Mouse (Mus musculus): ENCODE results near the gene Tnip2. TPM values are rescaled to one million over a fixed set of nuclear protein-coding genes. Genes with fewer than 3 reads are reported as not detected.

Gene Tnip2
- polyA plus RNA-seq, 1 experiment from 2014 or later = 4.8 TPM

GRCm38 (mm10) chr5:34487320-34488090 is 26.3 kb downstream of the Tnip2 start:
- Histone ChIP-seq H3K4me3 (no peak overlapping the region), H3K4me1 (no peaks in the 10 kb centered on the region), H3K27me3 (replicated peaks; ENCODE audit: low read depth, poor library complexity, severe bottlenecking) (no peaks in the 10 kb centered on the region), H3K27ac (replicated peaks) (no peak overlapping the region), H3K36me3 (replicated peaks) (peaks cover 53% of the 10 kb centered on the region), H3K9me3 (no peaks in the 10 kb centered on the region)
- 81% methylated on average over 6 of the region's 6 CpGs for WGBS
- no peak for DNase-seq (ENCODE audit: low spot score)

GRCm38 (mm10) chr5:34485731-34486130 is 28.1 kb downstream of the Tnip2 start:
- H3K27ac ChIP-seq (replicated peaks) = no peak overlapping the region
- no peak for DNase-seq (ENCODE audit: low spot score)
- no peaks in the 10 kb centered on the region for H3K9me3 ChIP-seq
- no peaks in the 10 kb centered on the region for H3K4me1 ChIP-seq
- peaks cover 70% of the 10 kb centered on the region for H3K36me3 ChIP-seq (replicated peaks)
- WGBS = 94% methylated on average over 15 of the region's 15 CpGs
- H3K4me3 ChIP-seq = no peak overlapping the region
- H3K27me3 ChIP-seq (replicated peaks; ENCODE audit: low read depth, poor library complexity, severe bottlenecking) = no peaks in the 10 kb centered on the region

GRCm38 (mm10) chr5:34480926-34481325 is 32.9 kb downstream of the Tnip2 start:
- no peak for DNase-seq (ENCODE audit: low spot score)
- Histone ChIP-seq H3K4me1 (no peaks in the 10 kb centered on the region), H3K36me3 (replicated peaks) (peaks cover 98% of the 10 kb centered on the region), H3K9me3 (no peaks in the 10 kb centered on the region), H3K27me3 (replicated peaks; ENCODE audit: low read depth, poor library complexity, severe bottlenecking) (no peaks in the 10 kb centered on the region), H3K4me3 (no peak overlapping the region), H3K27ac (replicated peaks) (no peak overlapping the region)
- WGBS = 82% methylated on average over 3 of the region's 3 CpGs

GRCm38 (mm10) chr5:34468039-34468775 is 45.6 kb downstream of the Tnip2 start:
- no peak for DNase-seq (ENCODE audit: low spot score)
- H3K27me3 ChIP-seq (replicated peaks; ENCODE audit: low read depth, poor library complexity, severe bottlenecking) = no peaks in the 10 kb centered on the region
- H3K27ac ChIP-seq (replicated peaks) = no peak overlapping the region
- WGBS = 94% methylated on average over 2 of the region's 2 CpGs
- no peaks in the 10 kb centered on the region for H3K9me3 ChIP-seq
- no peak overlapping the region for H3K4me3 ChIP-seq
- H3K36me3 ChIP-seq (replicated peaks) = peaks cover 80% of the 10 kb centered on the region
- no peaks in the 10 kb centered on the region for H3K4me1 ChIP-seq

- WGBS = 94% methylated on average over 2 of the region's 2 CpGs
- Histone ChIP-seq H3K36me3 (replicated peaks) (peaks cover 85% of the 10 kb centered on the region), H3K9me3 (no peaks in the 10 kb centered on the region)
Measured at GRCm38 (mm10) chr5:34466648-34467047, 47.1 kb downstream of the Tnip2 start.

GRCm38 (mm10) chr5:34466079-34466478 is 47.7 kb downstream of the Tnip2 start:
- WGBS = 97% methylated on average over 1 of the region's 1 CpGs
- DNase-seq (ENCODE audit: low spot score) = no peak

More at GRCm38 (mm10) chr5:34466648-34467047, 47.1 kb downstream of the Tnip2 start:
- H3K4me3 ChIP-seq = no peak overlapping the region
- no peak for DNase-seq (ENCODE audit: low spot score)
- no peaks in the 10 kb centered on the region for H3K27me3 ChIP-seq (replicated peaks; ENCODE audit: low read depth, poor library complexity, severe bottlenecking)
- H3K4me1 ChIP-seq = no peaks in the 10 kb centered on the region
- H3K27ac ChIP-seq (replicated peaks) = no peak overlapping the region

GRCm38 (mm10) chr5:34461841-34462240 is 52.0 kb downstream of the Tnip2 start:
- no peaks in the 10 kb centered on the region for H3K9me3 ChIP-seq
- H3K27ac ChIP-seq (replicated peaks) = no peak overlapping the region
- H3K4me1 ChIP-seq = no peaks in the 10 kb centered on the region
- no peak for DNase-seq (ENCODE audit: low spot score)
- H3K4me3 ChIP-seq = no peak overlapping the region
- WGBS = 87% methylated on average over 6 of the region's 6 CpGs
- H3K27me3 ChIP-seq (replicated peaks; ENCODE audit: low read depth, poor library complexity, severe bottlenecking) = no peaks in the 10 kb centered on the region
- H3K36me3 ChIP-seq (replicated peaks) = peaks cover 97% of the 10 kb centered on the region

More at GRCm38 (mm10) chr5:34466079-34466478, 47.7 kb downstream of the Tnip2 start:
- Histone ChIP-seq H3K27me3 (replicated peaks; ENCODE audit: low read depth, poor library complexity, severe bottlenecking) (no peaks in the 10 kb centered on the region), H3K9me3 (no peaks in the 10 kb centered on the region), H3K27ac (replicated peaks) (no peak overlapping the region), H3K4me3 (no peak overlapping the region), H3K4me1 (no peaks in the 10 kb centered on the region), H3K36me3 (replicated peaks) (peaks cover 91% of the 10 kb centered on the region)

GRCm38 (mm10) chr5:34461294-34461693 is 52.5 kb downstream of the Tnip2 start:
- H3K36me3 ChIP-seq (replicated peaks) = peaks cover 96% of the 10 kb centered on the region
- WGBS = 94% methylated on average over 4 of the region's 4 CpGs
- no peak overlapping the region for H3K27ac ChIP-seq (replicated peaks)
- no peaks in the 10 kb centered on the region for H3K9me3 ChIP-seq
- H3K4me1 ChIP-seq = no peaks in the 10 kb centered on the region
- H3K4me3 ChIP-seq = no peak overlapping the region
- H3K27me3 ChIP-seq (replicated peaks; ENCODE audit: low read depth, poor library complexity, severe bottlenecking) = no peaks in the 10 kb centered on the region
- no peak for DNase-seq (ENCODE audit: low spot score)

GRCm38 (mm10) chr5:34458994-34459393 is 54.8 kb downstream of the Tnip2 start:
- Histone ChIP-seq H3K4me1 (no peaks in the 10 kb centered on the region), H3K36me3 (replicated peaks) (peaks cover 95% of the 10 kb centered on the region), H3K4me3 (no peak overlapping the region), H3K27ac (replicated peaks) (no peak overlapping the region), H3K9me3 (no peaks in the 10 kb centered on the region), H3K27me3 (replicated peaks; ENCODE audit: low read depth, poor library complexity, severe bottlenecking) (no peaks in the 10 kb centered on the region)
- no peak for DNase-seq (ENCODE audit: low spot score)
- WGBS = 92% methylated on average over 1 of the region's 1 CpGs

GRCm38 (mm10) chr5:34446207-34446606 is 67.6 kb downstream of the Tnip2 start:
- H3K4me1 ChIP-seq = no peaks in the 10 kb centered on the region
- peaks cover 86% of the 10 kb centered on the region for H3K36me3 ChIP-seq (replicated peaks)
- H3K27me3 ChIP-seq (replicated peaks; ENCODE audit: low read depth, poor library complexity, severe bottlenecking) = no peaks in the 10 kb centered on the region
- H3K4me3 ChIP-seq = no peak overlapping the region
- WGBS = 90% methylated on average over 9 of the region's 9 CpGs
- H3K9me3 ChIP-seq = no peaks in the 10 kb centered on the region
- no peak overlapping the region for H3K27ac ChIP-seq (replicated peaks)
- DNase-seq (ENCODE audit: low spot score) = no peak

Measured in embryonic facial prominence, embryonic 10.5 days (tissue).